Mouse (Mus musculus) kidney, adult 11 months (tissue): ENCODE results near the gene Loxl4.
A peak's percentile ranks its signal among the peaks of the same experiment; 100 is the strongest.

ENCODE experiments used
- DNase-seq: peaks from one replicate; pipeline ENCODE4 v3.0.0; 2022

Gene Loxl4

DNA sequence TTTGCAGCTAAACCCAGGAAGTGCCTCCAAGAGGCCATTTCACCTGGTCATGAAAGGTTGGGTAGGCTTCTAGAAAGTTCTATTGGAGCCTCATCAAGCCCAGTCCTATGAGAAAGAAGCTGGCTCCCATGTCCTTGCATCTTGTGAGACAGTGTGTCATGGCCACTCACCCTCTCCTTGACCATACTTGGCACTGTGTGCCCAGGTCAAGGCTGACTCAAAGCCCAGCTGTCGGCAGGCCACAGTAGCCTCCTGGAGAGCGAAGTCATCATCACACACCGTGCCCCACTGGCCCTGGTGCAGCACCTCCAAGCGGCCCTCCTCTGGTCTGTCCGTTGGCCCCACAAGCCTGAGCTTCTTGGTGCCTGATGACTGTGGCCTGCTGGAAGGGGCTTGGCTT lies 4.5 kb downstream of the Loxl4 start:
- DNase-seq: no peak

DNA sequence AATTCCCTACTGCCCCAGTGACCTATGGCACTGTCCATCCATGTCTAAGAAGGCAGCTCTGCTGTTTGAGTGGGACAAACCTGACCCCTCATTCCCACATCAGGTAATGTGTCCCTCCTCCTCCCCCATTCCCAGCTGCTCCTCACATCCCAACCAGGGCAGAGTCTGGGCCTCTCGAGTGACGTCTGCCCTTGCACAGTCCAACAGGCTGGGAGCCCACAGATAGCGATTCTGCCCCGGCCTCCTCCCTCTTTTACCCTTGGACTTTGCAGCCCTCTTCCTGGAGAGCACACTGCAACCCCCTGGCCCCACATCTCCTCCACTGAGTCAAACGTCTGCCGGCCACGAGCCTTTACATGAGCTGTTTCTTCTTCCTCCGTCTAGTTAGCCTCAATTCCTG lies 10.0 kb downstream of the Loxl4 start:
- no peak for DNase-seq

DNA sequence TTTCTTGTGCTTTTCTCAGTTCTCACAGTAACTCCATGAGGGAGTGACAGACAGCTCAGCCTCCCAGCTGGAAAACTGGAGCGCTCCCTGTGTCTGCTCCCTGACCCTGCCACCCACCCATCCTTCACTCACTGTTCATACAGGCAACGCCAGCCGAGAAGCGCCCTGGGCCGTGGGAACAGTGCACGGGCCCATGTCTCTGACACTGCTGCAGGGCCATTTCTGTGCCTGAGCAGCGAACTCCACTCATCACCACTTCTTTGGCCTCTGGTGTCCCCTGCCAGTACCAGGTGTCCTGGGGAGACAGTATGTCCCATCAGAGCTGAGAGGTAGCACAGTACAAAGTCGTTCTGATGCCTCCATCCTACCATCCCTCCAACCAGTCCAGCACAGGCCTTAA lies 10.6 kb downstream of the Loxl4 start:
- DNase-seq: no peak

DNA sequence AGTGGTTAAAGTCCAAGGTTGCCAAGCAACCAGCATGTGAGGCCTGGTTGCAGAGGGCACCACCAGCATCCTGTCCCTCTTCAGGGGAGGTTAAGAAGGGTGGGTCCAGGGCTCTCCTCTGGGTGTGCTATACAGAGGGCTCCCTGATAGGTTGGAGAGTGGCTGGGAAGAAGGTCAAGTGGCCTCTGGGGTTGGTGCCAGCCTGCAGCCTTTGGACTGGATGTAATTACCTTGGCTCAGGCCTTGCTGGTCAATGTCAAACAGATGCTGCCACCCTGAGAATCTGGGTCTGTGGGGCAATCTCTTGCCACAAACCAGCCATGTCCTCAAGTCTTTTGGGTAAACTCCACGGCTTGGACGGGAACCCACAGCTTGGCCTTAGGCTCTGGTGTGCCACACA lies 11.2 kb downstream of the Loxl4 start:
- DNase-seq: peak; percentile 74

DNA sequence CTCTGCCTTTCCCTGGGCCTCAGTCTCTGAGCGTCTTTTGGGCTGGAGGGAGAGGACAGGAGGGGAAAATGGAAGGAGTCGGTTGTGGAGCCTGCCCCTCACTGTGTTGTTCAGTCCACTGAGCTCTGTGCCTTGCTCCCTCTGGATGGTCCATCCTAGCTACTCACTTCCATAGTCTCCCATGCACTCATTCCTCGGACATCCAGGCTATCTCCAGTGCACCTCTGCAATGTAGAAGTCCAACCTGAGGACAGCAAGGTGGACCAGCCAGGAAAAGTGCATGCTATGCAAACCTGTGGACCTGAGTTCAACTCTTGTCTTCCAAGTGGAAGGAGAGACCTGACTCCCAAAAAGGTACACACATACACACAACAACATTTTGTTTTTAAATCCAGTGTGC lies 12.0 kb downstream of the Loxl4 start:
- DNase-seq: no peak

DNA sequence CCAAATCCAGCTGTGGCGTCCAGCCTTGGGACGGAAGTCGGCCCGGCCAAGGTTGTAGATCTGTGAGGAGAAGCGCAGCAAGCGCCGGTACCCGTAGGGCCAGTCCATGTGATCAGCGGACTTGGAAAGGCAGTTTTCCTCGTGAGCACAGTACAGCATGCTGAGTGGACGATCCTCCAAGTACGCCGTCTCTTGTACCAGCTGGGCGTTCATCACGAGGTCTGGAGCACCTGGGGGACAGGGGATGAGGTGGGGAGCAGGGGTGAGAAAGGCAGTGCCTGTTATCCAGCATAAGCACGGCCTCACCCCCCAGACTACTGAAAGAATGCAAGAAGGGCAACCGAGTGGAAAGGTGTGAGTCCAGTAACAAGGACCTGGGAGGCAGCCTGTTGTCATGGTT lies 12.7 kb downstream of the Loxl4 start:
- DNase-seq: peak; percentile 58

DNA sequence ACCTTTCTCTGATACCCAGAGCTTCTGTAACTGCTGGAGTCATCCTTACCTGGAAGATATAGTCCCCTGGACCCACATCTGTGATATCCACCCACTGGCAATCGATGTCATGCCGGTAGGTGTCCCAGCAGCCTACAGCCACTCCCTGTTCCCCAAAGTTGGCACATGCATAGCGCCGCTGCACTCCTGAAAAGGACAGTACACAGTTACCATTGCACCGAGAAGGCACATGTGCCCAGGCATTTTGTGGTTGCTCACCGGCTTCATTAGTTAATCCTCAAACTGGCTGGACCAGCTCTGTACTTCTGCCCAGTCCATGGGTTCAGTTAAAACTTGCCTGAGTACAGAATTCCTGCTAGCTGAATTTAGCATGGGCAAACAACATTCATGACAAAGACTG lies 14.7 kb downstream of the Loxl4 start:
- DNase-seq: peak; percentile 50

DNA sequence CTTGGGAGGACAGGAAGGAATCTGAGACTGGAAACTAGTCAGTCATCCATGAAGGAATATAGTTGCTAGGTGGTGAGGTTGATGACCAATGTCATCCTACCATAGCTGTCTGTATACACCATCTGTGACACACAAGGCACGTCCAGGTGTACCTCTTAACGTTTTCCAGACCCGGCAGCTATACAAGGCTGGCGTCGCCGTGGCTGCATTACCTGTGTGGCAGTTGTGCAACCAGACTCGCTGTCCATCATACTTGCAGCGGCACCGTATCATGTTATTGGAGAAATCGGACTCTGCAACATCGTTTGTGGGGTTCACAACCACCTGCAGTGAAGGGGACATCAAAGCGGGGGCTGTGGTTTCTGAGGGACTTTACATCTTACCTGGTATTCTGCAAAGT lies 15.3 kb downstream of the Loxl4 start:
- DNase-seq: peak; percentile 0

DNA sequence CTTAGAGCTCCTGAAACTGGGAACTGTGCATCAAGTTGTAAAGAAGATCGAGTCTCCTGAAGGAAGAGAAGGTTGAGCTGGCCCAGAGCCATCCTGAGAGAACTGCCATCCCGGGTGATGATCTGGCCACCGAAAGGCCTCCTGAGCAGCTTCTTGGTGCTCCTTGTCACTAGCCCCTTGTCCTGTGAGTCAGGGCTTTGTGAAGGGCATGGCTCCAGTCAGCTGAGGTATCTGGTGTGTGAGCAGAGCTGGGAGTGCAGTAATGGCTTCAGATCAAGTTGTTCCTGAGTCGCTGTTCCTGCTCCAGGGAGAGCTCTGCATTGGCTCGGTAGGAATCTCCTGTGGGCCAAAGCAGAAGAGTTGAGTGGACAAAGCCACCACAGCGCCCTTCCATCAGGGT lies 17.5 kb downstream of the Loxl4 start:
- DNase-seq: no peak

DNA sequence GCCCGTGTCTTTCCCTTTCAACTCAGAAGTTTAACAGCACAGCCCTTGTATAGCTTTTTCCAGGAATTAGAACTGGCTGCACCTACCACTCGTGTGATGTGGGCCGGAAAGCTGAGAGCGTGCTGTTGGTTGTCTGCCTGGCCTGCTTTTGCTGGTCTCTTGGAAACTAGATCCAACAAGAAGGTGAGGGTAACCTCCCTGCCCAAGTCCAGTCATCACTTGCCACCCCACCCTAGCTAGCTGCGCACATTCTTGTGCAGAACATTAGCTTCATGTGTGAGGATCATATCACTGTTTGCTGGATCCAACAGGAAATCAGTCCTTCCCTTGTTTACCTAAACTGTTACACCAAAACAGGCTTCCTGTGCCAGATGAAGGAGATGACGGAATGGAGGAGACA lies 19.2 kb downstream of the Loxl4 start:
- DNase-seq: no peak

DNA sequence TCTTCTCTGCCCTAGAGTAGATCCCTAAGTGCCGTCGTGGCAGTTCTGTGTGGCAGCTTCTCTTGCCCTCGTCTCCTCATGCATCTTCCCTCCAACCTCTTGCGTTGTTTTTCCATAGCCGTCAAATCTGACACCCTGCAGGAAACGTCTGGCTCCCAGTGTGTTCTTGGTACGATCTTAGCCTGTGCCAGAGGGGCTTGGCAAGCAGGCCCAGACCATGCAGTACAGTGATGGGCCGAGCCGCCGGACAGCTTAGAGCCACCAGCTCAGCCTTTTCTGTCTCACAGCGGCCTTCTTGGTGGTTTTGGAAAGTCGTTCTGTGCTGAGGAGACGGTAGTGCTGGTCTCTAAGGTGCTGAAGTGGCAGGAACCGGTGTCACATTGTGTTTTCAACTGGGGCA lies 21.1 kb downstream of the Loxl4 start:
- no peak for DNase-seq

DNA sequence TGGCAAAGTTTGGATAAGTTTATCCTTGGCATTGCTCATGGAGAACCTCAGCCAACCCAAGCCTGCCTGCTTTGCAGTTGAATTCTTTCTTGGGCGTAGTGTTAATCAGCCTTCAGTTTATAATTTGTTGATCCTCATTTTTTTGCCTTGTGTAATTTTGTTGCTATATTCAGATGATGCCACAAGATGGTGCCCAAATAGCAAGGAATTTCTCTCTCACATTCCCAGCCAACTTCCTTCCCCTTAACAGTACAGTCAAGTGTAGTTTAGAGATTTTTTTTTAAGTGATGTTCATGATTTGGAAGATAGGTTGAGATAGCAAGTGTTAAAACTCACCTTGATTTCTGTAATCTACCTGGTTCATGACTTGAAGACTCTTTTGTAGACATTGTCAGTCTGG lies 23.4 kb downstream of the Loxl4 start:
- no peak for DNase-seq

DNA sequence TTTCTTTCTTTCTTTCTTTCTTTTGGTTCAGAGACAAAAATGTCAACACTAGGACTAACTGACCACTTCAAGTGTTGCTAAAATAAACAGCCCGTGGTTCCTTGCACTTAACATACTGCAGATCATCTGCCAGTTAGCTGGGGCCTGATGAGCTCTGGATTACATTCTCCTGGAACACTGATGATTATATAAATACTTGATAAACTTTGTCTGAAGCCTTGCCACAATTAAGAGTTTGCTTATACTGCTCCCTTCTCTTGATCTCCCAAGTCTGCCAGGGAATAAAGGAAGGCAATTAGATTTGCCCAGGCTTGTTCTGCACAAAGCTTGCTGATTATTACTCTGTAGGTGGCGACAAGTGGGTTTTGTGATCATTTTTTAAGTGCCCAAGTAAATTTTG lies 24.9 kb downstream of the Loxl4 start:
- no peak for DNase-seq

DNA sequence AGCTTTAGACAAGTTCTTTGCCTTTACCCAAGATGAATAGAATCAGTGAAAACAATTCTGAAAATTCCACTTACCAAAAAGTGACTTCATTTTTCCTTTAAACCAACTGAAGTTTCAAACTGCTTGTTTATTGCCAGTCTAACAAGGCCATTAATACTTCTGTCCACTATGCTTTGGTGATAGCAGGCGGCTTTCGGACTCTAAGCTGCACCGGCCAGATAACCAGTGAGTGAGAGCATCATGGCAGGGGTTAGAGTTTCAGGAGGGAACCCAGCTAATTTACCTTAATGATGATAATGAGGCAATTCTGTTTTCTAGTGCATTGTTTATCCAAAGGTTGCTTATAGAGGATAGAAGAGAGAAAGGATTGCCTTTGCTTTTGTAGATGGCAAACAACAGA lies 28.4 kb downstream of the Loxl4 start:
- DNase-seq: no peak

DNA sequence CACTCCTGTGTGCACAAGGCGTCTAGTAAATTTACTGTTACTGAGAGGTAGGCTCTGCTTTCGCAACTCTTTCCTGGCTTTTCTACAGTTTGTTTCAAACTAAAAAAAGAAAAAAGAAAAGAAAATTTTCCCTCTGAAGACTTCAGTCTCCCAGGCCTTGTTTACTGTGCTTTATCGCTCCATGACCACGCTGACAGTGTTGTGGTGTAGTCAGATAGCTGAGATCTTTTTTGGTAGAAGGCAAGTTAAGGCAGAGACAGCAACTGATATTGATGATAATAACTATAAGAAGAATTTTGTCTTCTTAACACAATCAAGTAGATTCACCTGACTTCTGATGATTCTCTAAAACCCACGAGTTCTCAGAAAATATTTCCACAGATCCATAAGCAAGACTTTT lies 28.9 kb downstream of the Loxl4 start:
- DNase-seq: no peak

DNA sequence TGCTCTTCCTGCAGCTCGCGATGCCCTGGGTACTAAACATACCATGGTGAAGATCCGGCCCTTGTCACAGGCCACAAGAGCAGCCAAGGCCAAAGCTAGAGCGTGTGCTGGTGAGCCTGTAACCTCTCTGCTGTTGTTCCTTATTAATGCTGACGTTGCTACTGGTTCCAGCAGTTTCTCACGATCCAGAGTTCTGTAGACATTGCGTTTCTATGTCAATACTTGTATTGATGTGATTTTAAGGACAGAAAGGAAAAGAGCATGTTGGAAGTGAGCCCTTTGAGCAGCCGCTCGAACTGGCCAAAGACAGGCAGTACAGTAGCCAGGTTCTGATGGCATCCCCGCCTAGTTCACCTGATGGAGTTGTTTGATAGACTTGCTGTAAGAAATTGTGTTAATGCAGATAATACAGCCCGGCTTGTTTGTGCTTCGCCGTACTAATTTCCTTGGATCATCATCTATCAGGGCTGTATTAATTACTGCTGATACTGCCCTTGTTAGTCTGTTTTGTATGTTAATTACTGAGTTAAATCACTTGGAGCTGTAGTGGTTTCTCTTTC lies 29.7 kb downstream of the Loxl4 start:
- no peak for DNase-seq

DNA sequence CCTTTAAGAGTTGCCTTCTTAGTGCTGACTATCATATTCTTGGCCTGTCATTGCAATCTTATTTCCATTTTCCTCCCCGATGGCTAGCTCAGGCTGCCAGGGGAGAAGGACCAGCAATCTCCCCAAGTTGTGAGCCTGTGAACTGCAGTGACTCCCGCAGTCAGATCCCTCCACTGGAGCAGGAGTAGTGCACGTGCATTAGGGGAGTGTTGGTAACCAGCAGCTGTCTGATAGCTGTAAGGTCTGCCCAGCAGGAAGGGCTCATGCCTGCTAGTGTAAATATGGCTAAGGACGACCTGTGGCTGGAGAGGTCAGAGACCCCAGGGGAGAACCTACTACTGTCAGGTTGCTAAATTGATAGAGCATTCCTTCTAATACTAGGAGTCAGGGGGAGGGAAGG lies 31.9 kb downstream of the Loxl4 start:
- no peak for DNase-seq

DNA sequence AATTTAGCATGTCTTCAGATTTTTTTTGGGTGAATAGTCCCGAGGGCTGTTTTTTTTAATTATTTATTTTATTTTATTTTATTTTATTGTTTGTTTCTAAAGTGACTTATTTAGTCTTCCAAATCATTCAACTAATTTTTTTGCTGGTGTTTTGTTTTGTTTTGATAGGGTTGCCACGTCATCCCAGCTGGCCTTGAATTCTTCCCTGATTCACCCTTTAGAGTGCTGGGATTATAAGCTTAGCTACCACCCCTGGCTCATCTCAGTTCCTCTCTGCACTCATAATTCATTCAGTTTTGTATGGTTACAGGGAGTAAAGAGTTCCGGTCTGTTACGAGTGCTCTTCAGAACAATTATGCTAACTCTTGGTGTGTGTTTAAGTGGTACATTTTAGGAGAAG lies 34.0 kb downstream of the Loxl4 start:
- DNase-seq: no peak

DNA sequence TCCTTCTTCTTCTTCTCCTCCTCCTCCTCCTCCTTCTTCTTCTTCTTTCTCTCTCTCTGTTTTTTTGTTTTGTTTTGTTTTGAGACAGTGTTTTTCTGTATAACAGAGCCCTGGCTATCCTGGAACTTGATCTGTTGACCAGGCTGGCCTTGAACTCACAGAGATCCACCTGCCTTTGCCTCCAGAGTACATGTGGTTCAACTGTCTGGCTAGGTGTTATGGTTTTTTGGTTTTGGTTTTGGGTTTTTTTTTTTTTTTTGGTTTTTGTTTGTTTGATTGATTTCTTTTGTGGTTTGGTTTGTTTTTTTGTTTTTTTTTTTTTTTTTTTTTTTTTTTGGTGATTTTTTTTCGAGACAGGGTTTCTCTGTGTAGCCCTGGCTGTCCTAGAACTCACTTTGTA lies 35.8 kb downstream of the Loxl4 start:
- no peak for DNase-seq

DNA sequence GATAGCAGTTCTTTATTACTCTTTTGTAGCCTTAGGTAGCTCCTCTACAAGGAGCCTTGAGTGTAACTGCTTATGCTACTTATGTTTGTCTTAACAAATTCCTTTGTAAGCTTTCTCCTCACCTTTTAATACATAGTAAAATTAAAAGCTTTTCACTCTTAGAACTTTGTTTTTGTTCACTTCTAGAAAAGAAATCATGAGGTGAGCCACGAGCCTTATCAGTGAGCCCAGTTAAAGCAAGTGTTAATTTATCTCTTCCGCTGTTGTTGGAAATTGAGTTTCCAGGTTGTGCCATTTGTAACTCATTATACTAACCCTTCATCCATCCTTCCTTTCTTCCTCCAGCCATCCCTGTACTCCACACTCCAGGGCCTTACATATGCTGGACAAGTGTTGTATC lies 37.3 kb downstream of the Loxl4 start:
- DNase-seq: no peak

DNA sequence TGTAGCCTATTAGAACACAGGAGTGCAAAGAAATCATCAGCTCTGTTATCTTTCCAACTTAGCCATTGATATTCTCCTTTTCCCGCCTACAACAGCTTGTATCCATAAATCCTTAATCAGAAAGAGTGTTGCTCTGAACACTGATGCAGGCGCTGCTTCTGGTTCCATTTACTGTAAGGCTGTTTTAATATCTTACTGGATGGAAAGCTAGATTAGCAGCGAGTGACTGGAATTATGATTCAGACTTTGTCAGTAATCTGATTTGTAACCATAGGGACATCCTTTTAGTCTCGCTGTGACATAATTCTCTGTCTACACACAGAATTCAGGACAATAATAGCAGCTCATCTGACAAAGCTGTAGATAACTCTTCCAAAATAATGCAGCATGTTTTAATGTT lies 41.3 kb downstream of the Loxl4 start:
- no peak for DNase-seq

DNA sequence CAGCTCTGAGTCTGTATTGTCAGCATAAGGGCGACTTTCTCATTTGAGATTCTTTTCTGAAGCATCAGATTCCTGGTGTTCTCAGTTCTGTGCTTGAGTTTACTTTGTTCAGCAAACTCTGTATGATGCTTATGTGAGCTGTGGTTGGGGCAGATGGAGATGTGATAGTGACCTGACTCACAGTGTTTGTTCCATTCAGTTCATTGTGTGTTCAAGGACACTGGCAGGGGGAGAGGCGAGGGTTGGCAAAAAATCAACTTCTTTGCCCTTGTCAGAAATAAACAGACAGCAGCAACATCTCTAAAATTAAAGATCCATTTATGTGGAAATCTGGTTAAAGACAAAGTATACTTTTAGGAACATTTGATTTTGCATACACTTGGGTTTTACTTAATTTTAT lies 43.5 kb downstream of the Loxl4 start:
- no peak for DNase-seq

DNA sequence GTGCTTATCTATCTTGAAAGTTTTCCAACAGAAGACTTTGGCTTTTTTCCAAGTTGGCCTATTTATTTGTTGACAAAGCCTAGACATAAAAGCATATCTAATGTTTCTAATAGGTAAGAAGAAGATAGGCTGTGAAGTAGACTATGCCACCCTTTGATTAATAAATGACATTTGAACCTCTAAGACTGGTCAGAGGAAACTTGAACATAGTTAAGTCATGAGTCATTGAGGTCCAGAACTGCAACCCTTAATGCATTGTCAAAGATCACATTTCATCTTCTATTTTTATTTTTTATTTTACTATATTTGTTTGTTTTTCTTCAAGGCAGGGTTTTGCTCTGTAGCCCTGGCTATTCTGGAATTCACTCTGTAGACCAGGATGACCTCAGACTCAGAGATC lies 45.6 kb downstream of the Loxl4 start:
- no peak for DNase-seq

DNA sequence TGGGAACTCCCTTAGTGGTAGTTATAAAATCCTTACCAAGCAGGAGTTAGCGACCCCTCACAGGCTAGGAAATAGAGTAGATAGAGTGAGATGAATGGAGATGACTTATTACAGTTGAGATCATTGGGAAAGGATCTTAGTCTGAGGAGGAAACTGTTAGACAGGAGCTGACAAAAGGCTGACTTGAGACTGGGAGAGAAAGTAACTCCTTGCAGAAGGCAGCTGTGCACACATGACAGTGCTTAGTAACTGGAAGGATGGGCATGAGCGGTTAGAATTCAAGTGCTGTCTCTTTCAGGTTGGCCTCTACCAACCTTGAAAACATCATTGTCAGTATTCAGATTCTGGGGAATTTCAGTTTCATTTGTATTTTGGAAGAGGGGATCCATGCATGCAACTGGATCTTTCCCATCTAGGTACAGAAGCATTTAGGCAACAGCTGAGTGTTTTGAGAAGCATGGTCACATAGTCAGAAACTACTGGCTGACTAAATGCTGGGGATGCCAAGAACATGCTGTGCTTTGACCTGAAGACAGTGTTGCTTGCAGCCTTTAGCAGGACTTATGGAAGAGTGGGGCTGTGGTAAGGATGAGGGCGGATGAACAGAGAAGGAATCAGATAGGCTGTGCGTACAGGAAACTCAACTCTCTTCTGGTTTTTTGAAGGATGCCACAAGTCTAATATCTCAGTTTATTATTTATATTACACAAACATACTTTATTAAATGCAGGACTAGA lies 46.2 kb downstream of the Loxl4 start:
- no peak for DNase-seq

DNA sequence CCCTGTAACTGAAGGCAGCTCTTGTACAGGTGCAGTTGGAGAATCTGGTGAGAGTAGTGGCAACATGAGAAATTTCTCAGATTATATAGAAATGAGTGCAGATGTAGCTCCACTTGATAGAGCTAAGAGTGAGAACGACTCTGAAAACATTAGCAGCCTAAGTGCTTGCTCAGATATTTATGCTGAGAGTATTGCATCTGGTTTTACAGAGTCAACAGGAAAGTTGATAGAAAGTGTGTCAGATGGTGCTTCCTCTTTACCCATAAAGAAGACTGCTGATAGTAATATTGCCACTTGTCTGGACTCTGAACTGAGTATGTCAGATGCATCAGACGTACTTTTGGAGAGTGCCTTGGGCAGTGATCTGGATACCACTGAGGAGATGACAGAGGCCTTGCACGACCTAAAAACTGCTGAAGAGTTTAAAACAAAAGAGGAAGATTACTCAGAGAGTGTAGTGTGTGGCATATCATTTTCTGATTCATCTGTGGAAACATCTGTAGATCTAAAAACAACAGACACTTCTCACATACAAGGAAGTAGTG lies 48.8 kb downstream of the Loxl4 start:
- DNase-seq: no peak
